Mouse (Mus musculus) c-Kit-positive CD71-positive TER-119-negative erythroid progenitor cells, embryonic 14.5 days (primary cell): Measurements from ENCODE around the gene Cst6.
A peak's percentile ranks its signal among the peaks of the same experiment; 100 is the strongest.
"Not testable (repeated sequence)": the region's sequence is repeated elsewhere in the genome, so short reads cannot be mapped to it uniquely, and the experiment has no call there.

Experiments
- DNase-seq: peaks from one replicate; pipeline ENCODE4 v3.0.0-alpha.2; 2013; ENCODE audit warnings: low read depth

Cst6 gene

GRCm38 (mm10) chr19:5349502-5349873 is at the start of gene Cst6:
TSS of gene Cst6 (minus strand) at chr19:5349574.
- DNase-seq, result not testable (repeated sequence)

DNA sequence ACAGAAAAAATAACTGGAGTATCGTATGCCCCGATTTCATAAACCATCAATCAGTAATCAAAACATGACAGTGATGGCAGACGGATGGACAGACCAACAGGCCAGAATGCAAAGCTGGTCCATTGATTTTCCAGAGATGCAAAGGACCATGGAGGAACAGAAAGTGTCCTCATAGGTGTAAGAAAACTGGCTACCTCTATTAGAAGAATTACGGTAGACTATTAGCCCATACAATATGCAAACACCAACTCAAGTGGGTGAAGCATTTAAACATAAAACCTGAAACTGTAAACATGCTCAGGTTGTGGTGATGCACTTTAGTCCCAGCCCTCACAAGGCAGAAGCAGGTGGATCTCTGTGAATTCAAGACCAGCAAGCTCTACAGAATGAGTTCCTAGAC is 46.0 kb upstream of the Cst6 start:
- no peak for DNase-seq

DNA sequence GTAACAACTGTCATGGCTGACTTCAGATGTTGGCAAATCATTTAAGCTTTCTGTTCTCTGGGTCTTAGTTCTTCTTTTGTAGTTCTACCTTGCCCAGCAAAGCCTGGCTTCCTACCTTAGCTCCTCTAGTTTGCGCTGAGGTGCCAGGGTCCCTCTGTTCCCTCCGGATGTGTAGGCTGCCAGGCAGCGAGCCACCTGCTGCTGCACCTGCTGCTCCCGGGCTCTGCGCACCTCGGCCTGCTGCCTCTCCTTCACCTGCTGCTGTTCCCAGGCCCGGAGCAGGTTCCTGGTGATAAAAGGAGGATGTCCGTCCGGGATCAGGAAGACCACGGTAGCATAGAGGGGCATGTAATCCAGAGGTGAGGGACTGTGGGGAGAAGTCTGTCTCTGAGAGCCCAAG is 44.8 kb upstream of the Cst6 start:
- no peak for DNase-seq

- no peak for DNase-seq
Measured at GRCm38 (mm10) chr19:5392892-5393291, 43.5 kb upstream of the Cst6 start.

- DNase-seq, result no peak
Measured at GRCm38 (mm10) chr19:5390416-5390815, 41.0 kb upstream of the Cst6 start.

DNA sequence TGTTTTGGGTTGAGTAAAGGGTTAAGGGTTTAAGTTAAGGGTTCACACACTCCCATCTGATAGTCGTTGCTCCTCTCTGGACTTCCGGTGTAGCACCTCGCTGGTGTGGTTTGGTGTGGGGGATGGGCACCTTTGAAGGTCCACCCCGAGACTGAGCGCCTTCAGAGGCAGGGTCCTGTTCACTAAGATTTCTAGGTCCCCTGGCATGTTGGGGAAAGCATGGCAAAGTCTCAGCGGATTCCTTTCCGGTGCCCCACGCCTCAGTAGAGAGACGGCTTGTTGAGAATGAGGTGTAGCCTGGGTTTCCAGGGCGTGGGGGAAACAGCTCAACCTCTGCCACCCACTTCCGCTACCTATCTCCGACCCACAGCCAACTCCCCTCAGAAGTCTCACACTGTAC is 40.3 kb upstream of the Cst6 start:
- DNase-seq, result peak; percentile 55

DNA sequence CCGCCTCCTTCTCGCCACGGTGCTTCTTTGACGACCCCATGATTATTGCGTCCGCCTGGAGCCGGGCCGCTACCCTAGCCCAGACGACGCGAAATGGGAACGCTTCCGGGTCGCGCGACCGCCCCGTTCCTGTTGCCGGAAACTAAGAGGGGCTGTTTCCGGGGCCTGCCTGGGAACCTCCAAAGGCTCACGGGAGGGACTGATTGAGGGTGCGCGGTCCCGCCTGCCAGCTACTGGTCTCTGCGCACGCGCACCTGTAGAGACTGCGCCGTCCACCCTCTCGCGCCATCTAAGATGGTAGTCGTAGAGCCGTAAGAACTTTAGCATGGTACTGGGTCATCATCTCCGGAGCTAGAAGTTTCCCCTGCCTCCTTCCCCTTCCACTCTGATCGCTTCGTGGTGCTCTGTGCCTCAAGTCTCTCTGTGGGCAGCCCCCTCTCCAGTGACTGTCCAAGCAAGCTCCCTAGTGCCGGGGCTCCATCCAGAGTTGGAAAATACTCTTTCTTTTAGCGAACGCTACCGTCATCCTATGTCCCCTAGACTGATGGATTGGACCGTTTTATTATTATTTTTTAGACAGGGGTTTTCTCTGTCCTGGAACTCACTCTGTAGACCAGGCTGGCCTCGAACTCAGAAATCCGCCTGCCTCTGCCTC is 39.3 kb upstream of the Cst6 start, which contains the start of gene Sart1:
Gene Sart1 (minus strand): TSS at position 116 of the 655 bp plus-strand sequence.
- DNase-seq, result peak; percentile 90

DNA sequence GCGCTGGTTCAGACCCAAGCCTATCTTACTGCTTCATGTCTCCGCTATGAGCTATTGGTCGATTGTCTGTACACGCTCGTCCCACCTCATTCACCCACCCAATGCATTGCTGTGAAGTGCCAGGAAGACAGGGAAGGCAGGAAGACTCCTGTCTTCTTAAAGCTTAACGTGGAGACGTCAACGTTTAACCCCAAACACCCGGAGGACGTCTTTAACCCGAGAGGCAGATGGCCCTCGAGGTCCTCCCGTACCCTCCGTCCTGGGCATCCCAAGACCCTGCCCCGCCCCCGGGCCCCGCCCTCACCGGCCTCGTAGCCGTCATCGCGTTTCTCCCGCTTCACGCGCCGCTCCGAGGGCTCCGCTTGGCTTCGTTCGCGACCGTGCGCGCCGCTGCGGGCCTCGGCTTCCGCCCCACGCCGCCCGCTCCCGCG is 38.7 kb upstream of the Cst6 start:
- DNase-seq, result peak; percentile 31

GRCm38 (mm10) chr19:5384715-5385114 is 35.3 kb upstream of the Cst6 start:
- no peak for DNase-seq

GRCm38 (mm10) chr19:5383326-5383725 is 34.0 kb upstream of the Cst6 start:
- no peak for DNase-seq

DNA sequence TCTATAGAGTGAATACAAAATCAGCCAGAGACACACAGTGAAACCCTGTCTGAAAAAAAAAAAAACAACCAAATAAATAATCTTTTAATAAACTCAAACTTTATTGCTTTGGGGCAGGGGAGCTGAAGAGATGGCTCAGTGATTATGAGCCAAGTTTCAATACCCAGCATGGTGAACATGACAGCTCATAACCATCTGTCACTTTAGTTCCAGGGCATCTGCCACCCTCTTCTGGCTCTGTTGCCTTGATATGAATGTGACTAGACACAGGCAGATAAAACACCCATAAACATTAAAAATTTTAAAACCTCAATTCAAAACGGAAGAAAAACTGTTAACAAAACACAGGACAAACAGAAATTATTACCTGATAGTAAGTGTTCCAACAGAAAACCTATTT is 28.1 kb upstream of the Cst6 start:
- DNase-seq, result no peak

DNA sequence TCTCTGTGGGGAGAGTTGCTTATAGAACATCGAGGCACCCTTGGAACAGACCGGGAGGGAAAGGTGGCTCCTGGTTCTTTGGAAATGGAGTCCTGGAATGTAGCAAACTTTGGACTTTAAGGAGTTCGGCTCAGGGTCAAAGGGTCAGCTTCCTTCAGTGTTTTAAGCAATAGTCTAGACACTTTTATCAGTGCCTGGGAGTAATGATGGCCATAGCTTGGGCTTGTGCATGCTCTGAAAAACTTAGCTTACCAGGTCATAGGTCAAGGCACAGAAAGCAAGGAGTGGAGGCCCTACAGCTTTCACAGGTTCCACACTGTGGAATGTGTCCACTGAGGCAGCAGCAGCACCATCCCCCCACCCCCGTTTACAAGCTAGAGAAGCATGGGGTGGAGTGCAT is 25.4 kb upstream of the Cst6 start:
- no peak for DNase-seq

DNA sequence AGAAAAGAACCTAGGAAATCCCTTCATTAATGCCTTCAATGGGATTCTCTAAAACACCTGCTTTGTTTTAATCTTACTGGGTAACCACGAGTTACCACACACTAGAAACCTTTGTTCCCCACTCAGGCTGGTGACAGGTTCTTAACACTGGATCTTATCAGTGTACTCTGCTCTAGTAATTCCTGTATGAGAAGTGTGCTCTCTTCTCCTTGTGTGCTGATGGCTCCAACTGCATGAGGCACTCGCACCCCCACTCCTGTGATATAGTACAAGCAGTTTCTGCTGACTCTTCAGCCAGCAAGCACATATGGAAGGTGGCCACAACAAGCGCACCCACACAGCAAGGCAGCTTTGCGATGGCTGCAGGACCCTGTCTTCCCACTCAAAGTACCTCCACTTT is 24.8 kb upstream of the Cst6 start:
- no peak for DNase-seq

DNA sequence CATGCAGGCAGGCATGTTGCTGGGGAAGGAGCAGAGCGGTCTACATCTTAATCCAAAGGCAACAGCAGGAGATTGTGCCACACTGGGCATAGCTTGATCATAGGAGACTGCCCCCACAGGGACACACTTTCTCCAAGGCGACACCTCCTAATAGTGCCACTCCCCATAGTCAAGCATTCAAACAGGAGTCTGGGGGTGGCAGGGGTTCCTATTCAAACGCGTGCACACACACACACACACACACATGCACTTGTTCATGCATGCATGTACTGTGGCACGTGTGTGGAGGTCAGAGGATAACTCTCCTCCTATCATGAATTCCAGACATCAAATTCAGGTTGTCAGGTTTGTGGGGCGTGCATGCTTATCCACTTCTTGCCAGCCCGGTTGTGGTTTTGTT is 23.4 kb upstream of the Cst6 start:
- no peak for DNase-seq

GRCm38 (mm10) chr19:5370932-5371331 is 21.6 kb upstream of the Cst6 start:
- DNase-seq, result no peak

DNA sequence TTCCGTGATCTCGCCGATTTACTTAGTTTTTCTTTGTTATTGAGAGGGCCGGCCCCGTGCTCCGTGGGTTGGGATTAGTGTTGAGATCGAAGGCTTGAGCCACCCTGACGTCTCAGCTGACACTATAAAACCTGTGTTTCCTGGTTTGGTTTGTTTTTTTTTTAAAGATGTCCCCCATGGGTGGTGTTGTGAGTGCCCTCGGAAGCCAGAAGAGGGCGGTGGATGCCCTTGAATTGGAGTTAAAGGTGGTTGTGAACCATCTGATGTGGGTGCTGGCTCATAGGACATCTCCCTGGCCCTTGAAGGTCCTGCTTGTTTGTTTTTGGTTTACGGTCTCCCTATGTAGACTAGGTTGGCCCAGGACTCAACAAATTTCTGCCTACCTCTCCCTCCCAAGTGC is 18.1 kb upstream of the Cst6 start:
- DNase-seq, result peak; percentile 42

- DNase-seq, result no peak
Measured at GRCm38 (mm10) chr19:5367053-5367359, 17.6 kb upstream of the Cst6 start, which contains the start of gene Banf1. TSS of gene Banf1 (minus strand) at chr19:5367168.

DNA sequence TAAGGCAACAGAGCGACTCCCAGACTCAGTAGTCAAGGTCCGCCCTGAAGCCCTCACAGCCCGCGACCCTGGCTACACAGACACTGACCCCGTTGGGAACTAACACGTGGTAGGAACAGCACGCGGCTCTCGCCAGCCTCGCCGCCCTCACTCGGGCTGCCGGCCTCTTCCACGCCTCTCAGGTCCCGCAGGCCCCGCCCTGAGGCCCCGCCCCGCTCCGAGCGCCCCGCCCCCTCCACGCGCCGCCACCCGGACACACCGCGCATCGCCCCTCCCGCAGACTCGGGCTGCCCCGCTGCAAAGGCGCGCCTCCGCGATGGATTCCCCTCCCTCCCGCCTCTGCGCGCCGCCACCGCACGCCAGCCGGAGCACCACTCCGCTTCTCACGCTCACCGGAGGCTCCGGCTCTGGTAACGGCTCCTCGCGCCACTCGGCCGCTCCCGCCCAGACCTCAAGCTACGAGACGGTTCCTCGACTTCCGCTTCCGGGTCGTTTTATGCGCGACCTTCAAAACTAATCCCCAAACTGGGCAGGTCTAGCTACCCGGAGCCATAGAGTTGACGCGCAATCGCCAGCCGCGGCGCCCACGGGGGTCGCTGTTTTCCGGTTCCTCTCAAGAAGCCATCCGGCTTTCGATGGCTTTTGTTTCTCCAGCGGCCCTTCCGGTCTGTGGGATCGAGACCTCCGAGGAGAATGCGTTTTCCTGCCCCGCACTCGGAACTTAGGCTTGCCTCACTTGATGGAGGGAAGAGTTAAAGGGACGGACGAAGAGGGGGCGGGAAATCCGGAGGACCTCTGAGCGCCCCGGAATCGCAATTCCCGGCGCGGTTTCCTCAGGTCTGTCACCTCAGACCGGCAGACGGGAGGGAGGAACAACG is 17.0 kb upstream of the Cst6 start, which contains the start of gene Eif1ad:
Gene Eif1ad (plus strand): TSS at position 567 of the 878 bp plus-strand sequence.
- peak; percentile 95 for DNase-seq

- DNase-seq, result no peak
Measured at GRCm38 (mm10) chr19:5365751-5366150, 16.4 kb upstream of the Cst6 start.

DNA sequence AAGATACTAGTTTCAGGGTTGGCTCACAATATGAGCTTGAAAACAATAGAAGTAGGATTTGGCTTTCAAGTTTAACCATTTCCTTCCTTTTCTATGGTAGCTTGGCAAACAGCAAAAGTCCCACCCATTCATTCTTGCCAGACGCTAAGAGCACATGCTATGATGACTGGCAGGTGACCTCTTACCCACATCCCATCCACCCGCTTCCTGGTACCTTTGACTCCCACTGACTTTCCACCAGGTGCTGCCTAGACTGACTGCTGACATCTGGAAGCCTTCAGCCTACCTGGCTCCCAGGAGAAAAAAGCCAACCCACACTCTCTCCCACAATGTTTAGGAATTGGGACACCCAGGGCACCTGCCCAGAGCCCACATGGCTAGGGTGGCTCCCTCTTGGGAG is 14.8 kb upstream of the Cst6 start:
- no peak for DNase-seq

DNA sequence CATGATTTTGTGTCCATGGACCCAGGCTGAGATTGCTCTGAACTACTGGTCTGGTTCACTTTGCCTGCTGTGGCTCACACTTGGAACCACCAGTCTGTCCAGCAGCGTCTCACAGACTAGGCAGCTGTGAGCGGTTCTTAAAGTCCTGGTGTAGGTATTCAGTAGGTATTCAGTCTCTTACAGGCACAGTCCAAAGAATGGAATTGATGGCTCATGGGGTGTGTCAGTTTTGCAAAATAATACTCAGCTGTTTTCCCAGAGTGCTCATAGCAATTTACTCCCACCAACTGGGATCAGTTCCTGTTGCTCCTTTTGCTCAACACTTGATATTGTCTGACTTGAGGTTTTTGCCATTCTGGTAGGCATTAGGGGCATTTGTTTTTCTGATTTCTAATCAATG is 12.8 kb upstream of the Cst6 start:
- DNase-seq, result no peak

- no peak for DNase-seq
Measured at GRCm38 (mm10) chr19:5356080-5356479, 6.7 kb upstream of the Cst6 start.

- no peak for DNase-seq
Measured at GRCm38 (mm10) chr19:5353609-5354008, 4.2 kb upstream of the Cst6 start.
